Mouse (Mus musculus): ENCODE data around the gene Hist1h4k.

- TF ChIP-seq POLR2A (IDR thresholded peaks at IDR 0.05; ENCODE audit: extremely low read depth, insufficient read depth, low read length), result no peak
- no peak for TF ChIP-seq CTCF (IDR thresholded peaks at IDR 0.05; ENCODE audit: extremely low read depth, insufficient read depth, low read length)
Observed at GRCm38 (mm10) chr13:21729544-21729943, 20.8 kb downstream of the Hist1h4k start.
